Mouse (Mus musculus): Measurements from ENCODE around the gene Slc25a12. TPM values are rescaled to one million over a fixed set of nuclear protein-coding genes. Genes with fewer than 3 reads are reported as not detected.

Gene Slc25a12
- polyA plus RNA-seq, 1 experiment from 2014 or later = 29.1 TPM

DNA sequence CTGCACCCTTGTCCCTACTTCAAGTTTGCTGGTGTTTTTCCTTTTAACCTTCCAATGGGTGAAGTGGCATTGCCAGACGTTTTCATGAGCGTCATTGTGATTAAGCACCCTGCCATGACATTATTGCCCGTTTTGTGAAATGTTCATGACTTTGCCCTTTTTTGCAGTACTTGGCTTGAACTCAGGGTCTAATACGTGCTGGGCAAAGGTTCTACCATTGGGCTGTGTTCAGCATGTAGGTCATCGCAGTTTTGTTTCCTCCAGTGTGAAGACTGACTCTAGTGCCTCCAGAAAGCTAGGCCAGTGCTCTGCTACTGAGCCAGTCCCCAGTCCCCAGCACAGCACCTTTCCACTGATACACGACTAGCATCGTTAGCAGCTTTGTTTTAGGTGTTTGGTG lies 111.0 kb downstream of the Slc25a12 start:
- no peaks in the 10 kb centered on the region for H3K4me1 ChIP-seq (ENCODE audit: insufficient read depth)
- ATAC-seq (ENCODE audit: insufficient read depth) = no peak
- H3K4me3 ChIP-seq (ENCODE audit: low read depth, low read length) = no peak overlapping the region
- WGBS = 87% methylated on average over 7 of the region's 7 CpGs
- no peak for TF ChIP-seq CTCF (IDR thresholded peaks at IDR 0.05; ENCODE audit: low read depth)
- DNase-seq = no peak
- H3K36me3 ChIP-seq (ENCODE audit: insufficient read depth) = peaks cover 86% of the 10 kb centered on the region
- no peak overlapping the region for H3K4me2 ChIP-seq
- H3K27ac ChIP-seq (ENCODE audit: low read depth) = no peak overlapping the region
- H3K27me3 ChIP-seq (ENCODE audit: insufficient read depth, low read length) = no peaks in the 10 kb centered on the region
- H3K9me3 ChIP-seq (ENCODE audit: low read depth, low read length) = no peaks in the 10 kb centered on the region
- no peak overlapping the region for H3K9ac ChIP-seq

DNA sequence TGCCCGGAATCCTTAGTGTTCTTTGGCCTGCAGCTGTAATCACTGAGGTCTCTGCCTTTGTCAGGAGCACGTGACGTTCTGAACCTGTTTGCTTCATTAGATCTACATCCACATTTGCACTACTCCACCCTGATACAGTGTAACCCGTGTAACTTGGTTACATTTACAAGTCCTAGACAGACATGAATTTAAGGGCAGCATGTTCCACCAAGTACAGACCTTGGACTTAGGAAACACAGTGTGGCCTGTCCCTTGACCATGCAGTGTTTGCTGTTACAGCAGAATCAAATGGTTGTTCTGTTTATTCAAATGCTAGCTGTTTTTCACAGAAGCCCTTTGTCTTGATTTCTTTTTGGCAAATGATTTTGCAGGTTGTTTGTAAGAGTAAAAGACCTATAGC lies 112.7 kb downstream of the Slc25a12 start:
- WGBS = 68% methylated on average over 4 of the region's 4 CpGs
- Histone ChIP-seq H3K27me3 (ENCODE audit: insufficient read depth, low read length) (no peaks in the 10 kb centered on the region), H3K4me1 (ENCODE audit: insufficient read depth) (no peaks in the 10 kb centered on the region), H3K4me3 (ENCODE audit: low read depth, low read length) (no peak overlapping the region), H3K36me3 (ENCODE audit: insufficient read depth) (peaks cover 89% of the 10 kb centered on the region), H3K9ac (no peak overlapping the region), H3K9me3 (ENCODE audit: low read depth, low read length) (no peaks in the 10 kb centered on the region), H3K4me2 (no peak overlapping the region), H3K27ac (ENCODE audit: low read depth) (no peak overlapping the region)
- ATAC-seq (ENCODE audit: insufficient read depth) (no peak), DNase-seq (no peak)
- TF ChIP-seq CTCF (IDR thresholded peaks at IDR 0.05; ENCODE audit: low read depth) = no peak

DNA sequence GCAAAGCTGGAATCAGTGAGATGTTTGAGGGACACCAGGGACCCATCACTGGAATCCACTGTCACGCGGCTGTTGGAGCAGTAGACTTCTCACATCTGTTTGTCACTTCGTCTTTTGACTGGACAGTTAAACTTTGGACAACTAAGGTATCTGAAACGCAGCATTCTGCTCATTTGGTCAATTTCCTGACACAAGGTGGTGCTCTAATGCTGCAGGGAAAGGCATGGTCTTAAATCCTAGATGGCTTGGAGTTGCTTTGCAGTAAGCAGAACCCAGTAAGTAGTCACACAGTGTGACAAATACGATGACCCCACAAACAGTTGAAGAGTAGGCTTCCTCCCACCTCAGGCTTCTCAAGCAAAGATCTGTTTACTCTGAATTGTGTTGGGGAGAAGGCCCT lies 116.7 kb downstream of the Slc25a12 start:
- H3K9ac ChIP-seq = no peak overlapping the region
- no peaks in the 10 kb centered on the region for H3K9me3 ChIP-seq (ENCODE audit: low read depth, low read length)
- peak; percentile 52 for DNase-seq
- no peak overlapping the region for H3K4me3 ChIP-seq (ENCODE audit: low read depth, low read length)
- no peak for ATAC-seq (ENCODE audit: insufficient read depth)
- H3K4me2 ChIP-seq = no peak overlapping the region
- 76% methylated on average over 5 of the region's 5 CpGs for WGBS
- H3K27me3 ChIP-seq (ENCODE audit: insufficient read depth, low read length) = no peaks in the 10 kb centered on the region
- TF ChIP-seq CTCF (IDR thresholded peaks at IDR 0.05; ENCODE audit: low read depth) = peak; percentile 60
- H3K36me3 ChIP-seq (ENCODE audit: insufficient read depth) = peaks cover 78% of the 10 kb centered on the region
- H3K4me1 ChIP-seq (ENCODE audit: insufficient read depth) = no peaks in the 10 kb centered on the region
- no peak overlapping the region for H3K27ac ChIP-seq (ENCODE audit: low read depth)

DNA sequence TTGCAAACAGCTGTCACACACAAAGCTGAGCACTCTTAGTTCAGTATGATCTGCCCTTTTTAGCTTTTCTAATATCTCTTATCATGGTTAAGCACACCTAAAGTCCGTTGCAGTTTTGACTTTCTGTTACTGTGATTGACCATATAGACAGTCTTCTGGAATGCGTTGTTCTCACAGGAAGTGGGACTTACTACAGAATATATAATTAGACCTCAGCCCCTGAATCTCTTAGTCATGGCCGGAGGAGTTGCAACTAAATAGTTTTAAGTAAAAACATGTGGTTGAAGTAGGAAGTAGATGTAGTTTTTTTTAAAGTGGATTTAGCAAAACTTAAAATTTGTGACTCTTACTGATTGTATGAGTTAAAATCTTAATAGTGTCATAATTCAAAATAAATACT lies 119.5 kb downstream of the Slc25a12 start:
- Histone ChIP-seq H3K36me3 (ENCODE audit: insufficient read depth) (peaks cover 68% of the 10 kb centered on the region), H3K9me3 (ENCODE audit: low read depth, low read length) (no peaks in the 10 kb centered on the region), H3K27ac (ENCODE audit: low read depth) (no peak overlapping the region), H3K9ac (no peak overlapping the region), H3K4me2 (no peak overlapping the region), H3K4me1 (ENCODE audit: insufficient read depth) (no peaks in the 10 kb centered on the region), H3K4me3 (ENCODE audit: low read depth, low read length) (no peak overlapping the region), H3K27me3 (ENCODE audit: insufficient read depth, low read length) (no peaks in the 10 kb centered on the region)
- TF ChIP-seq CTCF (IDR thresholded peaks at IDR 0.05; ENCODE audit: low read depth) = no peak
- 73% methylated on average over 3 of the region's 3 CpGs for whole genome bisulfite sequencing
- DNase-seq = no peak
- no peak for ATAC-seq (ENCODE audit: insufficient read depth)

DNA sequence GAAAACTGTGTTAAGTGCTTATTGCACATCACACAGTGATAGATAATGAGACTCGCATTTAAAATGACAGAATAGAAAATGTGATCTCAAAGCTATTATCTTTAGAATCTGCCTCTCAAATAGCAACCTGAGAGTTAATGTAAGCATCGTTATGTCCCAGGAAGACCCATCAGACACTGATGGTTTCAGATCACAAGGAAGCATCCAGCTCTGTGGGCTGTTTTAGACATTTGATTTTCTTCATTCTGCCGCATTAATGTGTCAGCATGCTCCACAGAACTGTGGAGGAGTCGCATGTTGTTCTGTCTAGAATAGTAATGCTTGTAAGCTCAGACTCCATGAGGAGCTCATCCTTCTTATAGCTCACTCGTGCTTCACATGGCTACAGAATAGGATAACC lies 121.5 kb downstream of the Slc25a12 start:
- ATAC-seq (ENCODE audit: insufficient read depth) = no peak
- no peaks in the 10 kb centered on the region for H3K27me3 ChIP-seq (ENCODE audit: insufficient read depth, low read length)
- H3K27ac ChIP-seq (ENCODE audit: low read depth) = no peak overlapping the region
- no peaks in the 10 kb centered on the region for H3K4me1 ChIP-seq (ENCODE audit: insufficient read depth)
- no peak overlapping the region for H3K4me2 ChIP-seq
- H3K9me3 ChIP-seq (ENCODE audit: low read depth, low read length) = no peaks in the 10 kb centered on the region
- DNase-seq = no peak
- H3K36me3 ChIP-seq (ENCODE audit: insufficient read depth) = peaks cover 61% of the 10 kb centered on the region
- WGBS = 89% methylated on average over 5 of the region's 5 CpGs
- no peak overlapping the region for H3K4me3 ChIP-seq (ENCODE audit: low read depth, low read length)
- no peak for TF ChIP-seq CTCF (IDR thresholded peaks at IDR 0.05; ENCODE audit: low read depth)
- no peak overlapping the region for H3K9ac ChIP-seq

DNA sequence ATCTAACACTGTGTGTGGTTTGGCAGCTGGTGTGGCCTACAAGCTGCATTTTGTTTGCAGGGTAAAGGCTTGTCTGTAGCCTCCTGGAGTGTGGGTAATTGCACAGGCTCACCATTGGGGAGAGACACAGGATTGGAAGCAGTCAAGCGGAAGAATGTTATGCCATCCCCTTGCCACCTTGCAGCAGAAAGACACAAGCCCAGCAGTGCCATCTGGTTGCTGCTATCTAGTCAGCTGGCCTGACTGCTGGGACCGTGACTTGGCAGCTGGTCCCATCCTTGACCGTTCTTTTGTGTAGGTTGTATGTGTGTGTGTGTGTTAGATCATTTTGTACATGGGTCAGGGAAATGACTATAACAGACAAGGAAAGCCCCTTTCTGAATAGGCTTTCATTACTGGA lies 122.1 kb downstream of the Slc25a12 start:
- Histone ChIP-seq H3K27ac (ENCODE audit: low read depth) (no peak overlapping the region), H3K9ac (no peak overlapping the region), H3K9me3 (ENCODE audit: low read depth, low read length) (no peaks in the 10 kb centered on the region), H3K4me2 (no peak overlapping the region), H3K36me3 (ENCODE audit: insufficient read depth) (peaks cover 54% of the 10 kb centered on the region), H3K4me1 (ENCODE audit: insufficient read depth) (no peaks in the 10 kb centered on the region), H3K4me3 (ENCODE audit: low read depth, low read length) (no peak overlapping the region), H3K27me3 (ENCODE audit: insufficient read depth, low read length) (no peaks in the 10 kb centered on the region)
- DNase-seq (no peak), ATAC-seq (ENCODE audit: insufficient read depth) (no peak)
- TF ChIP-seq CTCF (IDR thresholded peaks at IDR 0.05; ENCODE audit: low read depth) = no peak
- 85% methylated on average over 3 of the region's 3 CpGs for WGBS

DNA sequence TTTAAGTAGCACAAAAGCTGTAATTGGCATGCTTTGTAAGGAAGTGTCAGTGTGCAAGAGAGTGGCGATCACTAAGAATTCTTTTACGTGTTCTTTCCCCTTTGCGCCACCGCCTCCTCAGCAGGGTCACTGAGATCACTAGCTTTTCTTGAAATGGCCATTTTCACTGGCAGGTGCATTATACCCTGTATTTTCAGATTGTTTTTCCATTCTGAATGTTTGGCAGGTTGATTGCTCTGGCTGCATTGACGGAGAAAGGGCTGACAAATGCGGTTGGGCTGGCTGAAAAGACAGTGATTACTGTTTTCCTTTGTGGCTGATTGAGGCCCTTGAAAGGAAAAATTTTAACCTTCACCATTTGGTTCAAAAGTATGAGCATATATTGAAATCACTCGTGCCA lies 122.7 kb downstream of the Slc25a12 start:
- Histone ChIP-seq H3K4me2 (no peak overlapping the region), H3K9me3 (ENCODE audit: low read depth, low read length) (no peaks in the 10 kb centered on the region), H3K36me3 (ENCODE audit: insufficient read depth) (peaks cover 52% of the 10 kb centered on the region), H3K27me3 (ENCODE audit: insufficient read depth, low read length) (no peaks in the 10 kb centered on the region), H3K4me3 (ENCODE audit: low read depth, low read length) (no peak overlapping the region), H3K27ac (ENCODE audit: low read depth) (no peak overlapping the region), H3K4me1 (ENCODE audit: insufficient read depth) (no peaks in the 10 kb centered on the region), H3K9ac (no peak overlapping the region)
- ATAC-seq (ENCODE audit: insufficient read depth) (no peak), DNase-seq (no peak)
- WGBS = 88% methylated on average over 7 of the region's 7 CpGs
- no peak for TF ChIP-seq CTCF (IDR thresholded peaks at IDR 0.05; ENCODE audit: low read depth)

DNA sequence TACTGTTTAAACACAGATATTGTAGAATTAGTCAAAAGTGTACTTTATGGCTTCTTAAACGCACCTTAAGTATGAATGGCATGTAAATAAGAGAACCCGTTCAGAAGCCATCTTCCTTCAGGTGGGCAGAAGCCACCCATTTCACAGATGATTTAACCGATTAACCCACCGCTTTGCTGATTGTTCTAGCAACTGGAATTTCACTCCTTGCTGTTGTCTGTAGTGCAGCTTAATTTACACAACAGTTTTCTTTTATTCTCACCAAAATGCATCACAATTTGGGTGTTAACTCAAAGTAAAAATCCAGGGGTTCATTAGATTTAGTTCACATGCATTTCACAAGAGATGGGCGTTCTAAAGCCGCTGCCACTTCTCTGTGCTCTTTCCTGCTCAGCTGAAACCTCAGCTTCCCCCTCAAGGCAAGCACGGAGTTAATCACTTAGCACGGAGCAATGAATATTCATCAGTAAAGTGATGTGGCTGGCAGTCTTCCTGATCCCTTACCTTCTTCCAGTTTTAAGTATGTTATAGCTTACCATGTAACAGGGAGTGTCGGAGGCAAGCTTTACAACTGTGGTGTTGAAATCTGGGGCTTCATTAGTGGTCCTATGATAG lies 124.4 kb downstream of the Slc25a12 start:
- H3K36me3 ChIP-seq (ENCODE audit: insufficient read depth) = peaks cover 54% of the 10 kb centered on the region
- H3K4me1 ChIP-seq (ENCODE audit: insufficient read depth) = no peaks in the 10 kb centered on the region
- no peak for TF ChIP-seq CTCF (IDR thresholded peaks at IDR 0.05; ENCODE audit: low read depth)
- WGBS = 81% methylated on average over 9 of the region's 9 CpGs
- no peak overlapping the region for H3K9ac ChIP-seq
- DNase-seq = no peak
- no peak for ATAC-seq (ENCODE audit: insufficient read depth)
- H3K27ac ChIP-seq (ENCODE audit: low read depth) = no peak overlapping the region
- H3K27me3 ChIP-seq (ENCODE audit: insufficient read depth, low read length) = no peaks in the 10 kb centered on the region
- H3K4me3 ChIP-seq (ENCODE audit: low read depth, low read length) = no peak overlapping the region
- no peak overlapping the region for H3K4me2 ChIP-seq
- no peaks in the 10 kb centered on the region for H3K9me3 ChIP-seq (ENCODE audit: low read depth, low read length)

Data from lung, embryonic 14.5 days (tissue).